Mouse (Mus musculus) retina, postnatal 1 day (tissue): ENCODE measurements at regions not wholly inside any gene's neighbourhood (a gene's known extent, or its start where the extent isn't known, plus 50 kb on each side); places are given as distances from the start of the nearest gene placed in this dataset.
A peak's percentile ranks its signal among the peaks of the same experiment; 100 is the strongest.

ENCODE experiments used
- DNase-seq: peaks from one replicate; pipeline ENCODE4 v3.0.0-alpha.2; 2012

GRCm38 (mm10) chr6:135525841-135526327 is 163.5 kb downstream of the Emp1 start:
- DNase-seq, result peak; percentile 93

- peak; percentile 24 for DNase-seq
Observed at GRCm38 (mm10) chr6:135526460-135527160, 164.3 kb downstream of the Emp1 start.

- no peak for DNase-seq
Observed at GRCm38 (mm10) chr6:135527879-135528278, 165.5 kb downstream of the Emp1 start.

- DNase-seq, result no peak
Observed at GRCm38 (mm10) chr6:135539791-135540646, 177.7 kb downstream of the Emp1 start.

- no peak for DNase-seq
Observed at GRCm38 (mm10) chr6:135541566-135541965, 179.2 kb downstream of the Emp1 start.

GRCm38 (mm10) chr6:135542356-135542755 is 180.0 kb downstream of the Emp1 start:
- DNase-seq, result no peak

GRCm38 (mm10) chr6:135543390-135543789 is 181.0 kb downstream of the Emp1 start:
- DNase-seq, result no peak

- DNase-seq, result no peak
Observed at GRCm38 (mm10) chr6:135543863-135544262, 181.5 kb downstream of the Emp1 start.

- peak; percentile 89 for DNase-seq
Observed at GRCm38 (mm10) chr6:135550368-135550950, 188.1 kb downstream of the Emp1 start.

- DNase-seq, result no peak
Observed at GRCm38 (mm10) chr6:135552396-135552795, 190.1 kb downstream of the Emp1 start.

GRCm38 (mm10) chr6:135559501-135559907 is 197.2 kb downstream of the Emp1 start:
- peak; percentile 89 for DNase-seq

GRCm38 (mm10) chr6:135562267-135562666 is 199.9 kb downstream of the Emp1 start:
- no peak for DNase-seq

- no peak for DNase-seq
Observed at GRCm38 (mm10) chr6:135563766-135564165, 201.4 kb downstream of the Emp1 start.

- DNase-seq, result no peak
Observed at GRCm38 (mm10) chr6:135569086-135569485, 206.7 kb downstream of the Emp1 start.

- DNase-seq, result no peak
Observed at GRCm38 (mm10) chr6:135575294-135575693, 212.9 kb downstream of the Emp1 start.

- DNase-seq, result peak; percentile 15
Observed at GRCm38 (mm10) chr6:135578728-135579127, 216.4 kb downstream of the Emp1 start.

- DNase-seq, result peak; percentile 30
Observed at GRCm38 (mm10) chr6:135582567-135582966, 220.2 kb downstream of the Emp1 start.

GRCm38 (mm10) chr6:135584782-135585181 is 222.4 kb downstream of the Emp1 start:
- DNase-seq, result no peak

- no peak for DNase-seq
Observed at GRCm38 (mm10) chr6:135590084-135590483, 227.7 kb downstream of the Emp1 start.

GRCm38 (mm10) chr6:135591085-135591484 is 228.7 kb downstream of the Emp1 start:
- no peak for DNase-seq

GRCm38 (mm10) chr6:135596358-135596757 is 234.0 kb downstream of the Emp1 start:
- no peak for DNase-seq

GRCm38 (mm10) chr6:135610504-135611096 is 248.3 kb downstream of the Emp1 start:
- peak; percentile 76 for DNase-seq

- DNase-seq, result peak; percentile 16
Observed at GRCm38 (mm10) chr6:135627928-135628327, 265.6 kb downstream of the Emp1 start.
